In genomic region chr13:95020216-95020615, GRCm38 (mm10) we compare ENCODE assay signal across 26 mouse cellular contexts.
"Had no signal": no experiment of that assay in that cellular context is flagged by ENCODE, and none has a peak within 500 bp of the region (broad histone marks: within the 10 kb centered on the region; RNA-seq: fewer than 3 reads in every experiment).

No protein-coding gene starts in this region.

- ATAC-seq: hindbrain, embryonic 16.5 days; inflammation-experienced regulatory T-cells, adult 6 months; intestine, embryonic 16.5 days had no signal

- H3K4me1 ChIP-seq: heart, embryonic 10.5 days; heart, embryonic 12.5 days; liver, embryonic 13.5 days; liver, embryonic 15.5 days had no signal

- H3K9ac ChIP-seq: heart, embryonic 12.5 days; hindbrain, embryonic 12.5 days; hindbrain, embryonic 14.5 days; limb, embryonic 12.5 days; liver, embryonic 13.5 days; liver, embryonic 15.5 days had no signal

- DNase-seq: gastrocnemius, adult 2 months; gastrocnemius, postnatal 10 days; gastrocnemius, postnatal 25 days; heart, postnatal 10 days; heart, postnatal 4 days; kidney, adult 18-20 months; kidney, adult 9 months; kidney, postnatal 10 days; kidney, postnatal 25 days; kidney, postnatal 4 days; liver; liver, embryonic 13.5 days had no signal

- H3K4me2 ChIP-seq: heart, embryonic 12.5 days; hindbrain, embryonic 12.5 days; hindbrain, embryonic 14.5 days; limb, embryonic 12.5 days; liver, embryonic 11.5 days; liver, embryonic 13.5 days; liver, embryonic 15.5 days had no signal

- H3K4me3 ChIP-seq: gastrocnemius, adult 2 months; heart, embryonic 10.5 days; heart, embryonic 12.5 days; hindbrain, embryonic 10.5 days; hindbrain, embryonic 12.5 days; layer of hippocampus, adult 2 months; left cerebral cortex, adult 2 months; limb, embryonic 10.5 days; limb, embryonic 12.5 days; liver, embryonic 13.5 days; liver, embryonic 15.5 days had no signal

- H3K27ac ChIP-seq: gastrocnemius, adult 2 months; heart, embryonic 10.5 days; hindbrain, embryonic 10.5 days; hindbrain, embryonic 12.5 days; hindbrain, embryonic 14.5 days; layer of hippocampus, adult 2 months; left cerebral cortex, adult 2 months; limb, embryonic 10.5 days; limb, embryonic 12.5 days; liver, embryonic 13.5 days; liver, embryonic 15.5 days had no signal

- H3K27me3 ChIP-seq: heart, embryonic 12.5 days; hindbrain, embryonic 12.5 days; limb, embryonic 12.5 days; liver, embryonic 13.5 days; liver, embryonic 15.5 days had no signal

- H3K9me3 ChIP-seq: heart, embryonic 10.5 days; heart, embryonic 12.5 days; hindbrain, embryonic 10.5 days; hindbrain, embryonic 12.5 days; limb, embryonic 10.5 days; limb, embryonic 12.5 days; liver, embryonic 13.5 days; liver, embryonic 15.5 days had no signal

- H3K36me3 ChIP-seq: heart, embryonic 10.5 days; limb, embryonic 10.5 days; liver, embryonic 13.5 days; liver, embryonic 15.5 days had no signal
